16 mouse cellular contexts compared by ENCODE assay signal in the genomic region with DNA sequence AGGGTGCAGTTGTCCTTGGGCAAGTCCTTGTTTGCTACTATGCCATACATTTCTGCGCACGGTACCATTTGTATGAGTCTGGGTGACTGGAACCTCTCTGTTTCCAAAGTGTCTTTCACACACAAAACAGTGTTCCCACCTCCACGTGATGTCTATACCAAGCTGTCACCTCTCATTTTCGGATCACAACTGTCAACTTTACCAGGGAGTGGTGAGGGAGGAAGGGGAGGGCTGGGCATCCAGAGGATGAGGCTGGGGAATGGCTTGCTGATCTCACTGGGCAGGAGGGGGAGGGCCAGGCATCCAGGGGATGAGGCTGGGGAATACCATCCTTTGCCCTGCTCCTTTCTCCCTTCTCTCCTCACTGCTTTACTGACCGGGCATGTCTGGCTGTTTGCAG. TPM values are rescaled to one million over a fixed set of nuclear protein-coding genes. Genes with fewer than 3 reads are reported as not detected.
DNase-seq lines count a peak whose midpoint lies in the region; ATAC-seq and TF ChIP-seq lines count a peak whose summit lies in the region.
"Had no signal": no experiment of that assay in that cellular context is flagged by ENCODE, and none has a peak within 500 bp of the region (broad histone marks: within the 10 kb centered on the region; RNA-seq: fewer than 3 reads in every experiment).

No protein-coding gene starts in this region.

- peak overlapping the region; percentile 94 for H3K4me2 ChIP-seq in hindbrain, embryonic 12.5 days (replicated peaks)
- H3K4me2 ChIP-seq in hindbrain, embryonic 11.5 days (replicated peaks; ENCODE audit: low read depth, low read length) = no peak overlapping the region
- peak overlapping the region; percentile 85 for H3K4me2 ChIP-seq in lung, postnatal 0 days (replicated peaks; ENCODE audit: low read depth, low read length)
- H3K4me2 ChIP-seq in hindbrain, embryonic 15.5 days = peak overlapping the region; percentile 98
- H3K4me2 ChIP-seq in neural tube, embryonic 15.5 days = peak overlapping the region; percentile 99

- 0 out of 2 replicates have a peak, but pooled peaks cover 3% of the 10 kb centered on the region for H3K36me3 ChIP-seq in hindbrain, embryonic 12.5 days
- no peaks in the 10 kb centered on the region for H3K36me3 ChIP-seq in hindbrain, embryonic 11.5 days (ENCODE audit: control insufficient read depth, insufficient read depth, low read length)
- H3K36me3 ChIP-seq in lung, postnatal 0 days (ENCODE audit: insufficient read depth, low read length) = peaks cover 28% of the 10 kb centered on the region; the same call in 1 of the 2 replicates
- no peaks in the 10 kb centered on the region for H3K36me3 ChIP-seq in hindbrain, embryonic 15.5 days
- no peaks in the 10 kb centered on the region for H3K36me3 ChIP-seq in neural tube, embryonic 15.5 days
- H3K36me3 ChIP-seq: forebrain, embryonic 10.5 days; liver, embryonic 15.5 days had no signal

- peaks cover 29% of the 10 kb centered on the region for H3K4me1 ChIP-seq in hindbrain, embryonic 12.5 days
- H3K4me1 ChIP-seq in hindbrain, embryonic 11.5 days (replicated peaks; ENCODE audit: control insufficient read depth, insufficient read depth, low read length) = peaks cover 6% of the 10 kb centered on the region
- peaks cover 41% of the 10 kb centered on the region for H3K4me1 ChIP-seq in lung, postnatal 0 days (ENCODE audit: insufficient read depth, low read depth, low read length)
- H3K4me1 ChIP-seq in hindbrain, embryonic 15.5 days (replicated peaks) = peaks cover 47% of the 10 kb centered on the region
- peaks cover 59% of the 10 kb centered on the region for H3K4me1 ChIP-seq in neural tube, embryonic 15.5 days

- no peak overlapping the region; the same call in 1 of the 2 replicates for H3K4me3 ChIP-seq in hindbrain, embryonic 12.5 days
- no peak overlapping the region for H3K4me3 ChIP-seq in hindbrain, embryonic 11.5 days (ENCODE audit: low read depth, low read length)
- peak overlapping the region; percentile 85; the same call in 1 of the 2 replicates for H3K4me3 ChIP-seq in lung, postnatal 0 days (ENCODE audit: low read depth, low read length)
- H3K4me3 ChIP-seq in hindbrain, embryonic 15.5 days = no peak overlapping the region
- no peak overlapping the region for H3K4me3 ChIP-seq in neural tube, embryonic 15.5 days (replicated peaks)

- no peak overlapping the region for H3K9ac ChIP-seq in hindbrain, embryonic 12.5 days
- no peak overlapping the region for H3K9ac ChIP-seq in hindbrain, embryonic 11.5 days (ENCODE audit: low read depth, low read length)
- no peak overlapping the region for H3K9ac ChIP-seq in lung, postnatal 0 days (replicated peaks; ENCODE audit: low read depth)
- no peak overlapping the region for H3K9ac ChIP-seq in hindbrain, embryonic 15.5 days
- H3K9ac ChIP-seq in neural tube, embryonic 15.5 days (replicated peaks) = no peak overlapping the region
- H3K9ac ChIP-seq: liver, embryonic 15.5 days had no signal

- WGBS in hindbrain, embryonic 12.5 days = 76% methylated on average over 5 of the region's 5 CpGs
- 90% methylated on average over 5 of the region's 5 CpGs for WGBS in hindbrain, embryonic 11.5 days
- WGBS in lung, postnatal 0 days = 82% methylated on average over 5 of the region's 5 CpGs
- WGBS in hindbrain, embryonic 15.5 days = 76% methylated on average over 5 of the region's 5 CpGs
- 90% methylated on average over 5 of the region's 5 CpGs for WGBS in neural tube, embryonic 15.5 days

- no peak overlapping the region for H3K27ac ChIP-seq in hindbrain, embryonic 12.5 days
- H3K27ac ChIP-seq in hindbrain, embryonic 11.5 days (ENCODE audit: low read depth, low read length) = no peak overlapping the region
- H3K27ac ChIP-seq in lung, postnatal 0 days (ENCODE audit: low read length) = 0 out of 2 replicates have a peak overlapping the region, but pooled peaks have one; percentile 20
- H3K27ac ChIP-seq in hindbrain, embryonic 15.5 days (replicated peaks) = no peak overlapping the region
- no peak overlapping the region for H3K27ac ChIP-seq in neural tube, embryonic 15.5 days (replicated peaks)
- H3K27ac ChIP-seq: forebrain, embryonic 10.5 days; liver, embryonic 15.5 days had no signal

- no peaks in the 10 kb centered on the region for H3K9me3 ChIP-seq in hindbrain, embryonic 12.5 days (replicated peaks)
- no peaks in the 10 kb centered on the region for H3K9me3 ChIP-seq in hindbrain, embryonic 11.5 days (ENCODE audit: control insufficient read depth, low read length)
- no peaks in the 10 kb centered on the region for H3K9me3 ChIP-seq in lung, postnatal 0 days (ENCODE audit: low read length)
- no peaks in the 10 kb centered on the region for H3K9me3 ChIP-seq in hindbrain, embryonic 15.5 days
- H3K9me3 ChIP-seq in neural tube, embryonic 15.5 days (replicated peaks) = no peaks in the 10 kb centered on the region
- H3K9me3 ChIP-seq: forebrain, embryonic 10.5 days; liver, embryonic 15.5 days had no signal

- no peak for DNase-seq in hindbrain, embryonic 11.5 days (ENCODE audit: low spot score)
- DNase-seq in lung, postnatal 0 days (ENCODE audit: low spot score) = no peak
- no peak for DNase-seq in lung, postnatal 36 days
- DNase-seq: adrenal gland, adult 8-10 months had no signal

- no peak for TF ChIP-seq EP300 in lung, postnatal 0 days (IDR thresholded peaks at IDR 0.05)

- peaks cover 67% of the 10 kb centered on the region for H3K27me3 ChIP-seq in hindbrain, embryonic 12.5 days
- peaks cover 32% of the 10 kb centered on the region for H3K27me3 ChIP-seq in hindbrain, embryonic 11.5 days (ENCODE audit: control insufficient read depth, insufficient read depth, low read length)
- H3K27me3 ChIP-seq in lung, postnatal 0 days (replicated peaks; ENCODE audit: insufficient read depth, low read length) = no peaks in the 10 kb centered on the region
- H3K27me3 ChIP-seq in hindbrain, embryonic 15.5 days = peaks cover 52% of the 10 kb centered on the region
- H3K27me3 ChIP-seq in neural tube, embryonic 15.5 days (replicated peaks) = peaks cover 57% of the 10 kb centered on the region
- H3K27me3 ChIP-seq: Patski had no signal

- ATAC-seq in hindbrain, embryonic 12.5 days (ENCODE audit: low FRiP score) = no peak
- ATAC-seq in hindbrain, embryonic 11.5 days (ENCODE audit: low FRiP score) = no peak
- ATAC-seq in lung, postnatal 0 days = no peak
- no peak for ATAC-seq in hindbrain, embryonic 15.5 days (ENCODE audit: low FRiP score, low read depth)
- ATAC-seq in neural tube, embryonic 15.5 days (ENCODE audit: low FRiP score) = no peak
- ATAC-seq in megakaryocyte, adult 5-6 weeks (ENCODE audit: poor library complexity, severe bottlenecking) = no peak
- no peak for ATAC-seq in frontal cortex, adult (ENCODE audit: low TSS enrichment)
- ATAC-seq: CD4-positive, CD25-positive, alpha-beta regulatory T cell, adult 4 months; inflammation-experienced regulatory T-cells, adult 6 months; Patski had no signal

- TF ChIP-seq CTCF in lung, postnatal 0 days (IDR thresholded peaks at IDR 0.05) = no peak

RNA-seq across cellular contexts. Expression of a gene that starts 5.2 kb away (rescaled TPM):
- 68.7 and 76.0 TPM in 2 replicates for polyA plus RNA-seq in hindbrain, embryonic 12.5 days (2016; fragmentation: Nextera tagmentation; extraction: Ambion mirVana)
- polyA plus RNA-seq in hindbrain, embryonic 11.5 days (2014; fragmentation: Nextera tagmentation; extraction: Ambion mirVana) = 58.0 and 64.2 TPM in 2 replicates
- polyA plus RNA-seq in lung, postnatal 0 days (2015; fragmentation: Nextera tagmentation; extraction: Ambion mirVana) = 523 and 539 TPM in 2 replicates
- 39.6 and 41.1 TPM in 2 replicates for polyA plus RNA-seq in hindbrain, embryonic 15.5 days (2015; fragmentation: Nextera tagmentation; extraction: Ambion mirVana)
- 43.7 and 54.5 TPM in 2 replicates for polyA plus RNA-seq in neural tube, embryonic 15.5 days (2015; fragmentation: Nextera tagmentation; extraction: Ambion mirVana)
- total RNA-seq in megakaryocyte, adult 5-6 weeks (2015) = 0.45 and 2.0 TPM in 2 replicates
- 0.20 TPM in 1 of 2 replicates, not detected in the other for total RNA-seq in megakaryocyte, adult 5-6 weeks (2017)
- total RNA-seq: common myeloid progenitor, adult 5-6 weeks; monocyte, adult 5-6 weeks had no signal
- polyA plus RNA-seq: CD4-positive, CD25-positive, alpha-beta regulatory T cell, adult 4 months; inflammation-experienced regulatory T-cells, adult 6 months had no signal
